Mouse (Mus musculus) pancreas, adult 10 weeks (tissue): ENCODE results near the gene Crybg1. TPM values are rescaled to one million over a fixed set of nuclear protein-coding genes. Genes with fewer than 3 reads are reported as not detected.

Experiments used
- polyA plus RNA-seq: library from polyadenylated mRNA; stranded (reverse); fragments of 350-450 nt; fragmentation: Illumina TruSeq; extraction: RNeasy Lipid Tissue Mini Kit (QIAGEN cat#74804); gene quantifications from one replicate; pipeline ENCODE4 v1.2.3, GENCODE M21; 2015; ENCODE audit warnings: low read depth, low replicate concordance; ENCODE audit not compliant: insufficient read depth

The Crybg1 gene
- 1.5 TPM for polyA plus RNA-seq

GRCm38 (mm10) chr10:44148337-44149317 is at the start of gene Crybg1:
Gene Crybg1 (minus strand): TSS chr10:44148853.

GRCm38 (mm10) chr10:43901578-43902194 is 247.0 kb downstream of the Crybg1 start, which contains the start of the genes Qrsl1 and Rtn4ip1:
Gene Qrsl1 (minus strand): TSS chr10:43901745.
Gene Rtn4ip1 (plus strand): TSS chr10:43901807.

Other genes with a start within 250 kb of the Crybg1 start
- gene Qrsl1, start 247.1 kb downstream of the Crybg1 start, polyA plus RNA-seq, result 1.0 TPM
- gene Rtn4ip1, start 247.0 kb downstream of the Crybg1 start, polyA plus RNA-seq, result 3.9 TPM
- 4.6 TPM for gene Atg5, start 119.5 kb upstream of the Crybg1 start, polyA plus RNA-seq